Mouse (Mus musculus) erythroblast, embryonic 14.5 days (primary cell): ENCODE results near the gene Thy1.

ENCODE experiments used
- GATA1 ChIP-seq: IDR thresholded peaks from 2 replicates; pipeline ENCODE4 v1.6.1; 2012; ENCODE audit warnings: low read length, inconsistent platforms, mixed read lengths
- TAL1 ChIP-seq: IDR thresholded peaks from 3 replicates; pipeline ENCODE4 v1.6.1; 2012; ENCODE audit warnings: low read length, inconsistent platforms, mixed read lengths

DNA sequence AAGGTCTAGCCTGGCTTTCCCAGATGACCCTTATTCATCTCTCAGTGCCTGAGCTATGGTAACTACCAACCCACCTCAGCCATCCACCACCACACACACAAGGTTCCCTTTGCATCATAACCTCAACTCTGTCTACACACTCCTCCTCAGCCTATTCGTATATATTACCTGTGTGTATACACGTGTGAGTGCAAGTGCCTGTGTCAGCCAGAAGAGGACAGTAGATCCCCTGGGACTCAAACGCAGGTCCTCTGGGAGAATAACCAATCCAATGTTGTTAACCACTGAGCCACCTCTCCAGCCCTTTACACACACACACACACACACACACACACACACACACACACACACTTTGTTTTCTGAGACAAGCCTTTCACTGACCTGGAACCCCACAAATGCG lies 12.5 kb upstream of the Thy1 start:
- TF ChIP-seq TAL1 (no peak), GATA1 (no peak)
